Mouse (Mus musculus) liver, adult 2 months (tissue): ENCODE measurements around the gene Cdx4. TPM values are rescaled to one million over a fixed set of nuclear protein-coding genes. Genes with fewer than 3 reads are reported as not detected.
A peak's percentile ranks its signal among the peaks of the same experiment; 100 is the strongest.

Experiments used
- DNase-seq: peaks from one replicate; pipeline ENCODE4 v3.0.0-alpha.2; 2011; ENCODE audit warnings: low read depth, low spot score; ENCODE audit errors: extremely low read depth
- H3K27ac ChIP-seq: fragments of 200-500 bp; replicated peaks from 2 replicates; pipeline ENCODE4 v1.5.1; 2012; ENCODE audit warnings: low read depth, mild to moderate bottlenecking, control low read depth, inconsistent platforms, low read length; ENCODE audit not compliant: insufficient read depth
- H3K27me3 ChIP-seq: fragments of 200-500 bp; 2 replicates; pipeline ENCODE4 v1.6.1; 2012; ENCODE audit warnings: mild to moderate bottlenecking, moderate library complexity, low read length, inconsistent platforms; ENCODE audit not compliant: control insufficient read depth, insufficient read depth
- H3K36me3 ChIP-seq: fragments of 200-500 bp; 2 replicates; pipeline ENCODE4 v1.6.1; 2012; ENCODE audit warnings: low read length, inconsistent platforms; ENCODE audit not compliant: control insufficient read depth, insufficient read depth
- H3K4me1 ChIP-seq: fragments of 200-500 bp; 2 replicates; pipeline ENCODE4 v1.6.1; 2011; ENCODE audit warnings: low read length; ENCODE audit not compliant: control insufficient read depth, insufficient read depth
- H3K4me3 ChIP-seq: fragments of 200-500 bp; 2 replicates; pipeline ENCODE4 v1.5.1; 2011; ENCODE audit warnings: low read depth, mild to moderate bottlenecking, control low read depth, low read length, moderate library complexity; ENCODE audit not compliant: insufficient read depth
- H3K79me2 ChIP-seq: fragments of 200-500 bp; 2 replicates; pipeline ENCODE4 v1.6.1; 2012; ENCODE audit warnings: inconsistent platforms, mild to moderate bottlenecking, low read length, moderate library complexity; ENCODE audit not compliant: control insufficient read depth, insufficient read depth
- H3K9ac ChIP-seq: fragments of 200-500 bp; 2 replicates; pipeline ENCODE4 v1.6.1; 2012; ENCODE audit warnings: low read depth, mild to moderate bottlenecking, control low read depth, inconsistent platforms, low read length
- CTCF ChIP-seq: fragments of 200-500 bp; IDR thresholded peaks from 2 replicates; pipeline ENCODE4 v1.5.1; 2011; ENCODE audit warnings: low read depth, low read length, control low read depth
- POLR2A ChIP-seq: fragments of 200-500 bp; IDR thresholded peaks from 2 replicates; pipeline ENCODE4 v1.6.1; 2011; ENCODE audit warnings: low read length, control low read depth; ENCODE audit not compliant: insufficient read depth; ENCODE audit errors: extremely low read depth
- WGBS: fragments of 180-500 bp; shearing (Covaris S2); methylation state at CpG from one replicate; pipeline ENCODE4 v1.1.7; 2018; 5-methylcytosine and 5-hydroxymethylcytosine counted together
- polyA plus RNA-seq: library from polyadenylated mRNA; depleted of rRNA; stranded (reverse); fragments of >200 nt; gene quantifications from 2 replicates; pipeline ENCODE4 v1.2.3, GENCODE M21; 2012
- total RNA-seq: library from RNA; depleted of rRNA; stranded (reverse); fragments of >200 nt; gene quantifications from 2 replicates; pipeline ENCODE4 v1.2.3, GENCODE M21; 2014

The Cdx4 gene
- total and polyA plus RNA-seq, 2 experiments: 0.05 to 0.09 TPM

GRCm38 (mm10) chrX:103298937-103299336 lies 22.3 kb upstream of the Cdx4 start:
- TF ChIP-seq CTCF: no peak
- H3K79me2 ChIP-seq: no peaks in the 10 kb centered on the region
- H3K4me1 ChIP-seq: no peaks in the 10 kb centered on the region
- H3K4me3 ChIP-seq: no peak overlapping the region
- H3K9ac ChIP-seq: no peak overlapping the region
- DNase-seq: no peak
- H3K27me3 ChIP-seq: no peaks in the 10 kb centered on the region
- WGBS: 21% methylated on average over 4 of the region's 4 CpGs
- H3K27ac ChIP-seq: no peak overlapping the region
- no peaks in the 10 kb centered on the region for H3K36me3 ChIP-seq

- Histone ChIP-seq H3K9ac (no peak overlapping the region), H3K27me3 (no peaks in the 10 kb centered on the region), H3K4me1 (no peaks in the 10 kb centered on the region), H3K79me2 (no peaks in the 10 kb centered on the region), H3K36me3 (no peaks in the 10 kb centered on the region), H3K4me3 (no peak overlapping the region), H3K27ac (no peak overlapping the region)
- DNase-seq: peak; percentile 86
- WGBS: 24% methylated on average over 1 of the region's 1 CpGs
- TF ChIP-seq POLR2A (no peak), CTCF (no peak)
These were observed 12.9 kb upstream of the Cdx4 start for GRCm38 (mm10) chrX:103308262-103308661.

GRCm38 (mm10) chrX:103311723-103312122 lies 9.5 kb upstream of the Cdx4 start:
- H3K36me3 ChIP-seq: no peaks in the 10 kb centered on the region
- DNase-seq: no peak
- no peak overlapping the region for H3K27ac ChIP-seq
- no peak for TF ChIP-seq CTCF
- 100% methylated on average over 3 of the region's 3 CpGs for WGBS
- no peak overlapping the region for H3K9ac ChIP-seq
- no peaks in the 10 kb centered on the region for H3K27me3 ChIP-seq
- H3K79me2 ChIP-seq: no peaks in the 10 kb centered on the region
- H3K4me3 ChIP-seq: no peak overlapping the region
- H3K4me1 ChIP-seq: no peaks in the 10 kb centered on the region

GRCm38 (mm10) chrX:103314146-103314545 lies 7.1 kb upstream of the Cdx4 start:
- no peaks in the 10 kb centered on the region for H3K27me3 ChIP-seq
- H3K36me3 ChIP-seq: no peaks in the 10 kb centered on the region
- no peaks in the 10 kb centered on the region for H3K79me2 ChIP-seq
- WGBS: 20% methylated on average over 6 of the region's 6 CpGs
- DNase-seq: peak; percentile 87
- TF ChIP-seq CTCF (no peak), POLR2A (no peak)
- no peak overlapping the region for H3K9ac ChIP-seq
- H3K4me3 ChIP-seq: no peak overlapping the region
- no peaks in the 10 kb centered on the region for H3K4me1 ChIP-seq
- H3K27ac ChIP-seq: no peak overlapping the region

GRCm38 (mm10) chrX:103325900-103326299 lies 4.7 kb downstream of the Cdx4 start:
- no peaks in the 10 kb centered on the region; the same call in 1 of the 2 replicates for H3K27me3 ChIP-seq
- peak; percentile 73 for DNase-seq
- peaks cover 1% of the 10 kb centered on the region; the same call in 1 of the 2 replicates for H3K4me1 ChIP-seq
- H3K9ac ChIP-seq: no peak overlapping the region
- H3K4me3 ChIP-seq: no peak overlapping the region
- H3K27ac ChIP-seq: no peak overlapping the region
- no peaks in the 10 kb centered on the region for H3K36me3 ChIP-seq
- no peak for TF ChIP-seq POLR2A
- TF ChIP-seq CTCF: no peak
- WGBS: 62% methylated on average over 3 of the region's 3 CpGs
- no peaks in the 10 kb centered on the region for H3K79me2 ChIP-seq

- H3K36me3 ChIP-seq: no peaks in the 10 kb centered on the region
- 85% methylated on average over 8 of the region's 8 CpGs for WGBS
- no peak overlapping the region for H3K4me3 ChIP-seq
- TF ChIP-seq CTCF (no peak), POLR2A (no peak)
- no peak overlapping the region for H3K9ac ChIP-seq
- peaks cover 1% of the 10 kb centered on the region; the same call in 1 of the 2 replicates for H3K4me1 ChIP-seq
- H3K79me2 ChIP-seq: no peaks in the 10 kb centered on the region
- no peak for DNase-seq
- H3K27me3 ChIP-seq: no peaks in the 10 kb centered on the region
- no peak overlapping the region for H3K27ac ChIP-seq
These were observed 8.2 kb downstream of the Cdx4 start for GRCm38 (mm10) chrX:103329386-103329785.
